Mouse (Mus musculus): ENCODE measurements around the gene Olfr1199.

Olfr1199 gene

GRCm38 (mm10) chr2:88760369-88760768 is at the start of gene Olfr1199:
Olfr1199 (minus strand) TSS chr2:88760469.
- no peak for DNase-seq

GRCm38 (mm10) chr2:88792736-88793135 is 32.5 kb upstream of the Olfr1199 start, which contains the start of gene Olfr1201:
Olfr1201 (plus strand) TSS chr2:88793036.
- no peak for DNase-seq

- DNase-seq, result no peak
These were observed 10.1 kb upstream of the Olfr1199 start, which contains the start of gene Olfr1200 for GRCm38 (mm10) chr2:88770388-88770787. Olfr1200 (minus strand) TSS chr2:88770488.

- DNase-seq, result no peak
These were observed 9.0 kb downstream of the Olfr1199 start, which contains the start of gene Olfr1198 for GRCm38 (mm10) chr2:88751270-88751669. Olfr1198 (minus strand) TSS chr2:88751370.

DNA sequence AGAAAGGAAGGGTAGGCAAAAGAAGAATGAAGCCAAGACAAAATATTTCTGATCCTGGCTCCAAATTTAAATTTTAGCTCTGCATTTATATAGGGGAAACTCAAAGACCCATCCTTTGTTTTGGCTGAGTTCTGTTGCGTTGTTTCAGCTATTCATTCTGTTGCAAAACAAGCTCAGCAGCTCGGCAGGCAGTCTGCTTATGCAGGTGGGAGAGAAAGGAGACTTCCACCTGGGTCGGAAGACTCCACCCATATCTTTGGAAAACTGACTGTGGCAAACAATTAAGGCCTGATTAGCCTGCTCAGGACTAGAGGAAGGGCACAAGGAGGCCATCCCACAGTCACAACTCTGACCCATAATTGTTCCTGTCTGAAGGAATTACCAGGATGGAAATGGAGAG is 16.9 kb downstream of the Olfr1199 start:
- no peak for DNase-seq

- DNase-seq, result no peak
These were observed 28.0 kb downstream of the Olfr1199 start, which contains the start of gene Olfr1197 for GRCm38 (mm10) chr2:88732266-88732665. Olfr1197 (minus strand) TSS chr2:88732366.

DNA sequence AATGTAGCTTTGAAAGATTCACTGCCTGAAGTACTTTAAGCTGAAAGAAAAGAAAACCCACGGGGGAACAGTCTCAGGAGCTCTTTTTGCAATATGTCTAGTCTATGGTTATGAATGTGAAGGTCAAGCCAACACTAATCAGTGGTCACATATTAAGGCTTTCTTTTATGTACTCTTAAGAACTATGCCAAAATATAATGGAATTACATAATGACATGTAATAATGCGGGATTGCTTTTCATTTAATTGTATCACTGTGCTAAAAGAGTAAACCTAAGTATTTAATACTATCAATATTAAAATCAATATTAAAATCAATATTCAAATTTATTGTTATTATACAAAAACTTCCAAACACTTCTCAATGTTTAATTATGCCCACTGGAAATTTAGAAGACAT is 55.8 kb downstream of the Olfr1199 start, which contains the start of gene Olfr1196:
Olfr1196 (minus strand) TSS at position 101 of the 400 bp plus-strand sequence.
- no peak for DNase-seq

Measured in cerebellum, postnatal 36 days (tissue).